Mouse (Mus musculus): Measurements from ENCODE around the gene Ahnak2.

DNA sequence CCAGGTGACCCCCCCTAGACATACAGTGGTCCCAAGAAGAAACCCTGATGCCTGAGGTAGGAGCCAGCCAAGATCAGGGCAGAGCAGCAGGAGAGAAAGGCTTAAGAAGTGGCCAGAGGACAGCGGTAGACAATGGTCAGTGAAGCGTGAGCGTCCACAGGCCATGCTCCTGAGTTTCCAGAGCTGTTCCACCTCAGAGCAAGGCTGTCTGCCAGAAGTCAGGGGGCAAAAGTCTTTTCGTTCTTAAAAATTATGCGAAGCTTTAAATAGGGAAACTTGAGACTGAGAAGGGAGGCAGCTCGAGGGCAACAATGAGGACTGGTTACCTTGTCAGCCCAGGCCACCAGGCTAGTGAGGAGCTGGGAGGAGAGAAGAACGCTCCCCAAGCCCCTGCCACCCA, 10.9 kb upstream of the Ahnak2 start:
- no peak for TF ChIP-seq POLR2A (IDR thresholded peaks at IDR 0.05; ENCODE audit: extremely low read depth, insufficient read depth, low read length)
- no peak for TF ChIP-seq CTCF (IDR thresholded peaks at IDR 0.05; ENCODE audit: low read depth, low read length)

All from liver, adult 2 months (tissue).